19 mouse cellular contexts compared by ENCODE assay signal in genomic region chr11:63084536-63084935, GRCm38 (mm10). TPM values are rescaled to one million over a fixed set of nuclear protein-coding genes. Genes with fewer than 3 reads are reported as not detected.
DNase-seq lines count a peak whose midpoint lies in the region; ATAC-seq and TF ChIP-seq lines count a peak whose summit lies in the region.
"Had no signal": no experiment of that assay in that cellular context is flagged by ENCODE, and none has a peak within 500 bp of the region (broad histone marks: within the 10 kb centered on the region; RNA-seq: fewer than 3 reads in every experiment).

No protein-coding gene starts in this region.

- no peak overlapping the region for H3K9ac ChIP-seq in heart, adult 2 months (ENCODE audit: low read depth, low read length)
- no peak overlapping the region for H3K9ac ChIP-seq in heart, embryonic 11.5 days (ENCODE audit: low read depth, low read length)
- no peak overlapping the region for H3K9ac ChIP-seq in liver, embryonic 14.5 days (replicated peaks)
- no peak overlapping the region for H3K9ac ChIP-seq in liver, embryonic 12.5 days
- no peak overlapping the region for H3K9ac ChIP-seq in limb, embryonic 13.5 days
- H3K9ac ChIP-seq: embryonic facial prominence, embryonic 13.5 days; kidney, embryonic 15.5 days had no signal

- no peak for TF ChIP-seq POLR2A in heart, adult 2 months (IDR thresholded peaks at IDR 0.05; ENCODE audit: insufficient read depth, low read depth, low read length)

- DNase-seq in heart, adult 2 months = no peak
- DNase-seq in liver, embryonic 14.5 days (ENCODE audit: low read depth in 3 of 3, low spot score in 3 of 3) = no peak
- no peak for DNase-seq in cerebellum, postnatal 4 days (ENCODE audit: low spot score in 2 of 2)
- DNase-seq in cerebellum, adult 9-11 months = no peak
- DNase-seq: cerebellum, adult 11 months; gastrocnemius, postnatal 25 days; thymus, postnatal 25 days had no signal

- 0 out of 2 replicates have a peak, but pooled peaks cover 3% of the 10 kb centered on the region for H3K9me3 ChIP-seq in heart, embryonic 11.5 days (replicated peaks; ENCODE audit: control insufficient read depth, low read length)
- no peaks in the 10 kb centered on the region for H3K9me3 ChIP-seq in liver, embryonic 14.5 days (ENCODE audit: control insufficient read depth, low read length)
- no peaks in the 10 kb centered on the region for H3K9me3 ChIP-seq in liver, embryonic 12.5 days (replicated peaks)
- peaks cover 15% of the 10 kb centered on the region for H3K9me3 ChIP-seq in E14TG2a.4 (ENCODE audit: low read length)
- peaks cover 10% of the 10 kb centered on the region for H3K9me3 ChIP-seq in limb, embryonic 13.5 days
- H3K9me3 ChIP-seq: embryonic facial prominence, embryonic 13.5 days; heart, embryonic 10.5 days; kidney, embryonic 15.5 days had no signal

- no peaks in the 10 kb centered on the region for H3K36me3 ChIP-seq in heart, adult 2 months (ENCODE audit: control insufficient read depth, insufficient read depth, low read length)
- no peaks in the 10 kb centered on the region for H3K36me3 ChIP-seq in heart, embryonic 11.5 days (ENCODE audit: control insufficient read depth, insufficient read depth, low read length)
- no peaks in the 10 kb centered on the region for H3K36me3 ChIP-seq in liver, embryonic 14.5 days (replicated peaks; ENCODE audit: control insufficient read depth, insufficient read depth, low read depth)
- no peaks in the 10 kb centered on the region for H3K36me3 ChIP-seq in liver, embryonic 12.5 days
- H3K36me3 ChIP-seq in E14TG2a.4 (ENCODE audit: insufficient read depth, low read length) = no peaks in the 10 kb centered on the region
- no peaks in the 10 kb centered on the region for H3K36me3 ChIP-seq in limb, embryonic 13.5 days
- H3K36me3 ChIP-seq: heart, embryonic 10.5 days; kidney, embryonic 15.5 days had no signal

- ATAC-seq in heart, embryonic 11.5 days (replicated peaks; ENCODE audit: insufficient number of reproducible peaks, low FRiP score, low TSS enrichment) = no peak
- no peak for ATAC-seq in liver, embryonic 14.5 days (ENCODE audit: insufficient read depth)
- ATAC-seq in liver, embryonic 12.5 days = no peak
- ATAC-seq in limb, embryonic 13.5 days (ENCODE audit: low FRiP score, low read depth) = no peak
- ATAC-seq: hindbrain, embryonic 16.5 days had no signal

- no peak overlapping the region for H3K4me2 ChIP-seq in heart, embryonic 11.5 days
- H3K4me2 ChIP-seq in liver, embryonic 14.5 days (ENCODE audit: low read depth) = no peak overlapping the region
- no peak overlapping the region for H3K4me2 ChIP-seq in liver, embryonic 12.5 days
- H3K4me2 ChIP-seq in limb, embryonic 13.5 days (replicated peaks) = no peak overlapping the region
- H3K4me2 ChIP-seq: embryonic facial prominence, embryonic 13.5 days; kidney, embryonic 15.5 days had no signal

- no peaks in the 10 kb centered on the region for H3K79me2 ChIP-seq in heart, adult 2 months (replicated peaks; ENCODE audit: control insufficient read depth, insufficient read depth, low read length)

- no peak for TF ChIP-seq EP300 in heart, adult 2 months (IDR thresholded peaks at IDR 0.05; ENCODE audit: insufficient read depth, low read depth, low read length)
- TF ChIP-seq EP300 in liver, embryonic 14.5 days (IDR thresholded peaks at IDR 0.05; ENCODE audit: low read depth) = no peak

- 80% methylated on average over 3 of the region's 3 CpGs for WGBS in heart, adult 2 months
- 81% methylated on average over 3 of the region's 3 CpGs for WGBS in heart, embryonic 11.5 days (ENCODE audit: insufficient replicate concordance)
- WGBS in liver, embryonic 14.5 days (ENCODE audit: insufficient replicate concordance) = 57% methylated on average over 3 of the region's 3 CpGs
- 68% methylated on average over 3 of the region's 3 CpGs for WGBS in liver, embryonic 12.5 days (ENCODE audit: insufficient replicate concordance)
- WGBS in limb, embryonic 13.5 days = 78% methylated on average over 3 of the region's 3 CpGs

- H3K27ac ChIP-seq in heart, adult 2 months = no peak overlapping the region
- H3K27ac ChIP-seq in heart, embryonic 11.5 days (ENCODE audit: low read depth, low read length) = no peak overlapping the region
- H3K27ac ChIP-seq in liver, embryonic 14.5 days = no peak overlapping the region
- no peak overlapping the region for H3K27ac ChIP-seq in liver, embryonic 12.5 days
- peak overlapping the region; percentile 69 for H3K27ac ChIP-seq in limb, embryonic 13.5 days
- H3K27ac ChIP-seq: embryonic facial prominence, embryonic 13.5 days; heart, embryonic 10.5 days; kidney, embryonic 15.5 days had no signal

- no peaks in the 10 kb centered on the region for H3K4me1 ChIP-seq in heart, adult 2 months (ENCODE audit: control insufficient read depth, insufficient read depth, low read length)
- H3K4me1 ChIP-seq in heart, embryonic 11.5 days (ENCODE audit: control insufficient read depth, insufficient read depth, low read length) = no peaks in the 10 kb centered on the region
- H3K4me1 ChIP-seq in liver, embryonic 14.5 days (replicated peaks; ENCODE audit: control insufficient read depth in 2 of 2, insufficient read depth in 2 of 2, low read length in 1 of 2) = no peaks in the 10 kb centered on the region
- no peaks in the 10 kb centered on the region for H3K4me1 ChIP-seq in liver, embryonic 12.5 days
- no peaks in the 10 kb centered on the region for H3K4me1 ChIP-seq in E14TG2a.4 (replicated peaks; ENCODE audit: low read depth, low read length)
- H3K4me1 ChIP-seq in limb, embryonic 13.5 days = no peaks in the 10 kb centered on the region
- H3K4me1 ChIP-seq: heart, embryonic 10.5 days; kidney, embryonic 15.5 days had no signal

- peak; percentile 46 for TF ChIP-seq CTCF in heart, adult 2 months (IDR thresholded peaks at IDR 0.05)
- TF ChIP-seq CTCF in liver, embryonic 14.5 days (IDR thresholded peaks at IDR 0.05; ENCODE audit: low read depth) = peak; percentile 33; the same call in 1 of the 2 replicates
- TF ChIP-seq CTCF in E14TG2a.4 (conservative IDR thresholded peaks at IDR 0.05; ENCODE audit: low read length) = peak; percentile 62

- no peak overlapping the region for H3K4me3 ChIP-seq in heart, adult 2 months
- no peak overlapping the region for H3K4me3 ChIP-seq in heart, embryonic 11.5 days (ENCODE audit: low read depth, low read length)
- H3K4me3 ChIP-seq in liver, embryonic 14.5 days (ENCODE audit: insufficient read depth in 1 of 2, low read depth in 2 of 2, low read length in 2 of 2) = no peak overlapping the region
- H3K4me3 ChIP-seq in liver, embryonic 12.5 days = no peak overlapping the region
- no peak overlapping the region for H3K4me3 ChIP-seq in E14TG2a.4 (replicated peaks; ENCODE audit: low read length)
- no peak overlapping the region for H3K4me3 ChIP-seq in limb, embryonic 13.5 days
- H3K4me3 ChIP-seq: embryonic facial prominence, embryonic 13.5 days; heart, embryonic 10.5 days; kidney, embryonic 15.5 days had no signal

- intact Hi-C loops in heart, adult 2 months (cut with DNase I) = no loop called here

- H3K27me3 ChIP-seq in heart, adult 2 months (ENCODE audit: control insufficient read depth, insufficient read depth, low read length) = no peaks in the 10 kb centered on the region
- no peaks in the 10 kb centered on the region for H3K27me3 ChIP-seq in heart, embryonic 11.5 days (ENCODE audit: control insufficient read depth, insufficient read depth, low read length)
- no peaks in the 10 kb centered on the region for H3K27me3 ChIP-seq in liver, embryonic 14.5 days (ENCODE audit: control insufficient read depth, insufficient read depth, low read length)
- no peaks in the 10 kb centered on the region; the same call in 1 of the 2 replicates for H3K27me3 ChIP-seq in liver, embryonic 12.5 days (replicated peaks)
- peaks cover 12% of the 10 kb centered on the region for H3K27me3 ChIP-seq in E14TG2a.4 (ENCODE audit: insufficient read depth, low read length)
- no peaks in the 10 kb centered on the region for H3K27me3 ChIP-seq in limb, embryonic 13.5 days
- H3K27me3 ChIP-seq: embryonic facial prominence, embryonic 13.5 days; kidney, embryonic 15.5 days had no signal

RNA-seq across cellular contexts. Expression of gene Tekt3, which starts 23.1 kb away (rescaled TPM):
- total RNA-seq in heart, adult 2 months (2021) = not detected
- not detected in 2 replicates for polyA plus RNA-seq in heart, adult 2 months (2012; rRNA removed)
- polyA plus RNA-seq in heart, embryonic 11.5 days (2014; fragmentation: Nextera tagmentation; extraction: Ambion mirVana) = not detected in 2 replicates
- not detected in 2 replicates for polyA plus RNA-seq in liver, embryonic 14.5 days (2012; rRNA removed)
- not detected in 2 replicates for polyA plus RNA-seq in liver, embryonic 14.5 days (2014; fragmentation: Nextera tagmentation; extraction: Ambion mirVana)
- 0.07 TPM in 1 of 2 replicates, not detected in the other for polyA plus RNA-seq in liver, embryonic 12.5 days (2016; fragmentation: Nextera tagmentation; extraction: Ambion mirVana)
- polyA plus RNA-seq in limb, embryonic 13.5 days (2015; fragmentation: Nextera tagmentation; extraction: Ambion mirVana) = 0.34 and 0.37 TPM in 2 replicates
- total RNA-seq: common myeloid progenitor, adult 5-6 weeks; gastrocnemius, postnatal 25 days; heart, postnatal 25 days; left cerebral cortex, postnatal 14 days had no signal
- polyA plus RNA-seq: embryonic facial prominence, embryonic 13.5 days; heart, embryonic 10.5 days; hindbrain, embryonic 16.5 days; kidney, embryonic 15.5 days; neural tube, embryonic 14.5 days had no signal

RNA-seq across cellular contexts. Expression of gene Pmp22, which starts 44.2 kb away (rescaled TPM):
- 10 to 100 TPM; 37.5 to 49.6 TPM for total RNA-seq in heart, adult 2 months (2021)
- 53.5 and 69.4 TPM in 2 replicates for polyA plus RNA-seq in heart, adult 2 months (2012; rRNA removed)
- polyA plus RNA-seq in heart, embryonic 11.5 days (2014; fragmentation: Nextera tagmentation; extraction: Ambion mirVana) = 77.9 and 89.4 TPM in 2 replicates
- 3.8 and 4.2 TPM in 2 replicates for polyA plus RNA-seq in liver, embryonic 14.5 days (2012; rRNA removed)
- polyA plus RNA-seq in liver, embryonic 14.5 days (2014; fragmentation: Nextera tagmentation; extraction: Ambion mirVana) = 12.4 TPM in 2 replicates
- polyA plus RNA-seq in liver, embryonic 12.5 days (2016; fragmentation: Nextera tagmentation; extraction: Ambion mirVana) = 38.3 and 39.8 TPM in 2 replicates
- polyA plus RNA-seq in limb, embryonic 13.5 days (2015; fragmentation: Nextera tagmentation; extraction: Ambion mirVana) = 164 and 191 TPM in 2 replicates
- total RNA-seq: common myeloid progenitor, adult 5-6 weeks had no signal
